Mouse (Mus musculus) adrenal gland, postnatal 25 days (tissue): ENCODE measurements around the gene Mylk. TPM values are rescaled to one million over a fixed set of nuclear protein-coding genes. Genes with fewer than 3 reads are reported as not detected.
A peak's percentile ranks its signal among the peaks of the same experiment; 100 is the strongest.

Source experiments
- DNase-seq: peaks from one replicate; pipeline ENCODE4 v3.0.0; 2021; ENCODE audit warnings: mixed read lengths
- total RNA-seq: library from RNA; stranded (reverse); gene quantifications from 2 replicates; pipeline ENCODE4 v1.2.3, GENCODE M21; 2021

Mylk gene
- total RNA-seq, 1 experiment from 2014 or later: 42.2 TPM

DNA sequence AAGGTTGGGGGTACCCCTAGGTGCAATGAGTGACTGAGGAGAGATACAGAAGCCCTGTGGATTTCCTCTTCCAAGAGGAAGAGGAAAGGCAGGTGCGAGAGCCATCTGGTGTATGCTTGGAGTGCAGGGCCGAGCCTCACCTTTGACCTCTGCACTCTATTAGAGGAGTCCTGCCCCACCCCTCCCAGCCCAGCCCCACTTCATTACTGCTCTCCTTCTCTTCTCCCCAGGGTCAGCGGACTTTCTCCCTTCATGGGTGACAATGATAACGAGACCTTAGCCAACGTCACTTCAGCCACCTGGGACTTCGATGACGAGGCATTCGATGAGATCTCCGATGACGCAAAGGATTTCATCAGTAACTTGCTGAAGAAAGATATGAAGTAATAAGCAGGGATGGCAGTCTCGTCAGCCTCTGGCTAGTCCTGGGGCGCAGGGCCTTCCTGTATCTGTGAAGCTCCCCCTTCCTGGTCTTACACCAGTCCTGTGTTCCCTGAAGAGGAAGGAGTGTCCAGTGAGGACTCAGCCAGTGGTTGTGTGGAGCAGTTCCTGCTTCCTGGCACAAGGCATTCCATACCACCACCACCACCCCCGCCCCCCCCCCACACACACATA lies 241.3 kb downstream of the Mylk start:
- DNase-seq: no peak

- no peak for DNase-seq
Observed at GRCm38 (mm10) chr16:34991365-34991764, 246.4 kb downstream of the Mylk start.

GRCm38 (mm10) chr16:34992854-34993253 lies 247.8 kb downstream of the Mylk start:
- DNase-seq: no peak

GRCm38 (mm10) chr16:34993694-34994330 lies 248.8 kb downstream of the Mylk start:
- no peak for DNase-seq

- DNase-seq: no peak
Observed at GRCm38 (mm10) chr16:34994641-34995141, 249.7 kb downstream of the Mylk start.

DNA sequence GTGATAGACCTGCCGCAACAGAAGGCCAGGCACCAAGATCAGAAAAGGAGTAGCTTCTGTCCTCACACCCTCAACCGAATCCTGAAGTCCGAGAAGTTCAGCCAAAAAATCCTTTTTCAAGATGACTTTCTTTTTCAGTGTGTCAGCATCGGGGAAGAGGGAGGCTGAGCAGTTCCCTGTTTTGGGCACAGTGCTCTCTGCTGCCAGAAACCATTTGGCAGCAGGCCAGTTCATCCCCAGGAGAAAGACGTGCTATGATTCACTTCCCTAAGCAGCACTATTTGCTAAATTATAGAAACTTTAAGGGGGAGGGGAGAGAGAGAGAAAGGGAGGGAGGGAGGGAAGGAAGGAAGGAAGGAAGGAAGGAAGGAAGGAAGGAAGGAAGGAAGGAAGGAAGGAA lies 251.1 kb downstream of the Mylk start:
- peak; percentile 86 for DNase-seq

- peak; percentile 35 for DNase-seq
Observed at GRCm38 (mm10) chr16:34997052-34997451, 252.0 kb downstream of the Mylk start.

GRCm38 (mm10) chr16:34997576-34997975 lies 252.6 kb downstream of the Mylk start:
- DNase-seq: no peak

- DNase-seq: no peak
Observed at GRCm38 (mm10) chr16:34999016-34999415, 254.0 kb downstream of the Mylk start.

GRCm38 (mm10) chr16:34999986-35000385 lies 255.0 kb downstream of the Mylk start:
- no peak for DNase-seq

GRCm38 (mm10) chr16:35000923-35001560 lies 256.0 kb downstream of the Mylk start:
- peak; percentile 24 for DNase-seq

DNA sequence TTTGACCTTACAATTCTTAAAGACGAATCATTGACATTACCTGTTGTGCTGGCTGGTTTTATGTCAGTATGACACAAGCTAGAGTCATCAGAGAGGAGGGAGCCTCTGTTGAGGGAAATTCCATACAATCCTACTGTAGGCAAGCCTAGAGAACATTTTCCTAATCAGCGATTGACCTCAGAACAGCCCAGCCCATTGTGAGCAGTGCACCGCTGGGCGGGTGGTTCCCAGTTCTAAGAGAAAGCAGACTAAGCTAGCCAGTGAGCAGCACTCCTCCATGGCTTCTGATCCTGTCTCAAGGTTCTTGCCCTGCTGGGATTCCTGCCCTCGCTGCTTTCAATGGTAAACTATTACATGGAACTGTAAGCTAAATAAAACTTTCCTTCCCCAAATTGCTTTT lies 259.3 kb downstream of the Mylk start:
- no peak for DNase-seq

DNA sequence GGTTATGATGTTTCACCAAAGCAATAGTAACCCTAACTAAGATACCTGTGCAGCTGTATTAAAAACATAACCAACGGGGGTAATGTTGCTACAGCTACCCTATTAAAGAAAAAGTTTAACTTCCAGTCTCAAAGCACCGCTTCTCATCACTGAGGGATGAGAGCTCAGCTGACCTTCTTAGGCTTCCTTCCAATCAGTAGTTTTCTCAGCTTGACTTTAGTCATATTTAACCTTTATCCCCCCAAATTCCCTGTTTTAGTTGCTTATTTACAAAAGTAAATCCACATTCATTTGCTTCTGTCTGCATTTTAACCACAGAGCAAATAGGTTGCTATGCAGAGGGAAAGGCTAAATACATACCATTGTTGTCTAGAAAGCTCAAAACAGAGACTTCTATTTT lies 259.7 kb downstream of the Mylk start:
- DNase-seq: no peak

- DNase-seq: no peak
Observed at GRCm38 (mm10) chr16:35006251-35006650, 261.2 kb downstream of the Mylk start.

DNA sequence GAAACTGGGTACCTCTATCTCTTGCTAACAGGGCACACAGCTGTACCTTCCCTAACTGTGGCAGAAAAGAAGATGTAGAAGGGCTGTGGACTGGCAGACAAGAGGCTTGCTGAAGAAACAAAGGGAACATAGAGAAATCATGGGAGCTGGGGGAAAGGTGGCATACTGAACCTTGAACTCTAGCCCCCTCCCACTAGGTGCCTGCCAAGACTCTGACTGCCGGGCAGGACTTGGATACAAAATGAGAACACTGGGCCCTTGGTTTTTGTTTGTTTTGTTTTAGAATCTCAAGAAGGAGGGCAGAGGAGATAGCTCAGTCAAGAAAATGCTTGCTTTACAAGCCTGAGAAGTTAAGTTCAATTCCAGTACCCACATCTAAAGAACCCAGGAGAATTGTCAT lies 262.4 kb downstream of the Mylk start:
- no peak for DNase-seq

GRCm38 (mm10) chr16:35008447-35008846 lies 263.4 kb downstream of the Mylk start:
- no peak for DNase-seq

- no peak for DNase-seq
Observed at GRCm38 (mm10) chr16:35013501-35013900, 268.5 kb downstream of the Mylk start.

DNA sequence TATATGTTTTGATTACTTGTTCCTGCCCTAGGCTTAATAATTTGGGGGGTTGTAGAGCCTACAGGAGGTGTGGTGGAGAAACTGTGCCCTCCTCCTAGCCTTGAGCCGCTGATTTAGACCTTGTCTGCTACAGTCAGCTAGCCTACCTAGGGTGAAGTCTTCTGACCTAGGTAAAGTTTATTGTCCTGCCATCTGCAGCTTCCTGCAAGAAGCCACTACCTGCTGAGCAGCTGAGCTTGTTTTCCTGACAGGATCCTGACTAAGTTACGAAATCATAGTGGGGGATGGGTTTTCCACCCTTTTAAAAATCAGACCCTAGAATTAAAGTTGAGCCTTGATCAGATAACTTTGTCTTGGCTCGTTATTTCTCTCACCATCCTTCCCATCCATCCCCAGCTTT lies 271.5 kb downstream of the Mylk start:
- no peak for DNase-seq

DNA sequence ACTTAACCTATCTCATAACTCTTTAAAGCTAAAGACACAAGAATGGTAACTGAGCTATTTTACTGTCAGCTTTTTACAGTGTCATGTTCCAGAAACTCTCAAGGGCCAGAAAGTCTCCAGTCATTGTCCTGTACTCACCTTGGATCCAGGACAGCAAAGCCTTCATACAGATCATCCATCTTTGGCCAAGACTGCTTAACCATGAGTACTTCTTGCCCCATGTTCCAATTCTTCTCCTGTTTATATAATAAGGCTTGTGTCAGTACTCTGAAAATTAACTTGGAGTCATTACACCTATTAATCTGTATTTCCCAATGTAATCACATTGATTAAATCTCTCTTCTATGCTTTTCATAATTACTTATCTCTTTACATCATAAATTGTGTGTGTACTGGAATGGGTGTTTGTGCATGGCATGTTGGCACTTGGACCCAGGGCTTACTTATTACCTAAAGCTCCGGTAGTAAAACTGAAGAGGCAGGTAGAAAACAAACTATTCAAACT lies 273.5 kb downstream of the Mylk start:
- no peak for DNase-seq

DNA sequence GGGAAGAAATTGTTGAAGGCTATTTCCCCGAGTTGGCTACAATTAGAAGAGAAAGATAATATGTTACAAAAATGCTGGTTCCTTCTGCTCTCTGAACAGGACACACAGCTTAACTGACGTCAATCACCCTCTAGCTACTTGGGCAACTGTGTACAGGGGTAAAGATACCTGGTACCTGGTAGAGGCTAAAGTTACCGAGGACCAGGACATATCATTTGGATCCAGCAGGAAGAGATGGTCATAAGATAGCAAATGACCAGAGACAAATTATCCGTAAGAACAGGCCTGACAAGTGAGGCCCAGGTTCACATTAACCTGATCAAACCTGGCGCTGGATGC lies 276.9 kb downstream of the Mylk start:
- DNase-seq: no peak

GRCm38 (mm10) chr16:35022242-35023137 lies 277.5 kb downstream of the Mylk start, which contains the start of gene Hacd2:
Hacd2 (plus strand) TSS chr16:35022428.
- DNase-seq: peak; percentile 97

DNA sequence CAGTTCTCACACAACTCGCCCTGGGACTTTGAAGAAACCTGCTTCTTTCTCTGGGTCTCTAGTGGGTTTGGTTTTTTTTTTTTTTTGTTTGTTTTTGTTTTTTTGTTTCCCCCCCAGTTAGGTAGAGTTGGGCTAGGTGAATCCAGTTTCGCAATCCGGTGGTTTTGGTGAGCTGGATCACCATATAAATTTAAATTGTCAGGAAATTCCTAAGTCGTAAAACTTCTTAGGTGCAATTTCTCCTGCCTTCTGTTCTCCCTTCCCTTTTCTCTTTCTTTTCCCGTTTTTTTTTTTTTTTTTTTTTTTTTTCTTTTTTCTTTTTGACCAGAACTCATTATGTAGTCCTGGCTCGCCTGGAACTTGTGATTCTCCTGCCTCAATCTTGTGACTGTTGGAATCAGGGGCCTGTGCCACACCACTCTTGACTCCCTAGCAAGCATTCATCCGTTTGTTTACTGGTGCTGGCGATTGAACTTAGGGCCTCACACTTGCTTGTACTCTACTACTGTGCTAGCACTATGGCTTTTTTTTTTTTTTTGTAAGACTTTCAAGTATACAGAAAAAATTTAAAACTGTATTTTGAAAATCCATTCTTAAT lies 278.2 kb downstream of the Mylk start:
- no peak for DNase-seq
